Mouse (Mus musculus) midbrain, embryonic 14.5 days (tissue): ENCODE results near the gene Cyb5r2. TPM values are rescaled to one million over a fixed set of nuclear protein-coding genes. Genes with fewer than 3 reads are reported as not detected.

ENCODE experiments used
- ATAC-seq: fragments of 200-750 bp; cut with Nextera tagmentation; 2 replicates; pipeline ENCODE4 v1.8.0; 2017; ENCODE audit warnings: moderate number of reproducible peaks, moderate library complexity; ENCODE audit not compliant: low FRiP score, low TSS enrichment
- DNase-seq: peaks from one replicate; pipeline ENCODE4 v3.0.0-alpha.2; 2015
- H3K27ac ChIP-seq: fragments of 300-500 bp; sonication (generic); replicated peaks from 2 replicates; pipeline ENCODE4 v1.5.1; 2014; ENCODE audit warnings: mild to moderate bottlenecking, low read depth, low read length, moderate library complexity
- H3K27me3 ChIP-seq: fragments of 300-500 bp; sonication (generic); 2 replicates; pipeline ENCODE4 v1.6.1; 2014; ENCODE audit warnings: low read length, control low read depth, mixed read lengths; ENCODE audit not compliant: control insufficient read depth, insufficient read depth
- H3K36me3 ChIP-seq: fragments of 300-500 bp; sonication (generic); 2 replicates; pipeline ENCODE4 v1.6.1; 2014; ENCODE audit warnings: low read length, control low read depth; ENCODE audit not compliant: control insufficient read depth, insufficient read depth
- H3K4me1 ChIP-seq: fragments of 300-500 bp; sonication (generic); 2 replicates; pipeline ENCODE4 v1.6.1; 2014; ENCODE audit warnings: mild to moderate bottlenecking, antibody characterized with exemption, low read length, control low read depth; ENCODE audit not compliant: control insufficient read depth, insufficient read depth
- H3K4me2 ChIP-seq: fragments of 300-500 bp; sonication (generic); 2 replicates; pipeline ENCODE4 v1.6.1; 2014; ENCODE audit warnings: mild to moderate bottlenecking, low read length, moderate library complexity
- H3K4me3 ChIP-seq: fragments of 300-500 bp; sonication (generic); replicated peaks from 2 replicates; pipeline ENCODE4 v1.5.1; 2014; ENCODE audit warnings: low read depth, low read length
- H3K9ac ChIP-seq: fragments of 300-500 bp; sonication (generic); replicated peaks from 2 replicates; pipeline ENCODE4 v1.6.1; 2014; ENCODE audit warnings: mild to moderate bottlenecking, low read length, moderate library complexity
- H3K9me3 ChIP-seq: fragments of 300-500 bp; sonication (generic); 2 replicates; pipeline ENCODE4 v1.6.1; 2016; ENCODE audit warnings: low read length, control low read depth, mixed read lengths; ENCODE audit not compliant: control insufficient read depth
- WGBS: fragments of 180-500 bp; shearing (Covaris S2); extraction: QIAGEN DNeasy Blood & Tissue Kit; methylation state at CpG from one replicate; pipeline ENCODE4 v1.1.7; 2014; 5-methylcytosine and 5-hydroxymethylcytosine counted together
- polyA plus RNA-seq: library from polyadenylated mRNA; unstranded; fragments of >200 nt; fragmentation: Nextera tagmentation; extraction: Ambion mirVana; gene quantifications from 2 replicates; pipeline ENCODE4 v1.2.1, GENCODE M21; 2014

Gene Cyb5r2
- polyA plus RNA-seq, 1 experiment from 2014 or later = not detected

DNA sequence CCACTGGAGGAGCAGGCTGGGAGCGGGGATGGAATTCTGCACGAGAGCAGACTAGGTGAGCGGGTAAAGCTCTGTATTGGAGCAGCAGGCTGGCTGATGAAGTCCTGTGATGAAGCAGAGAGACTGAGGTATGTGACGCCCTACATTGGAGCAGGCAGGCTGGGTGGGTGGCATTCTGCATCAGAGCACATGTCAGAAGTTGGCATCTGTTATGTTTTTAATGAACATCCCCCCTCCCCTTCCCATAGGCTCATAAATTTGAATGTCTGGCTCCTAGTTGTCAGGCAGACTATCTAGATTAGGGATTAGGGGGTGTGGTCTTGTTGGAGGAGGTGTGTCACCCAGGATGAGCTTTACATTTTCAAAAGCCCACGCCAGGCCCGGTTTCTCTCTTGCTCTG, 45.1 kb downstream of the Cyb5r2 start:
- 58% methylated on average over 6 of the region's 6 CpGs for WGBS
- no peak overlapping the region for H3K4me2 ChIP-seq
- H3K27me3 ChIP-seq = no peaks in the 10 kb centered on the region
- ATAC-seq (no peak), DNase-seq (no peak)
- H3K4me3 ChIP-seq = no peak overlapping the region
- H3K27ac ChIP-seq = no peak overlapping the region
- H3K36me3 ChIP-seq = no peaks in the 10 kb centered on the region
- no peak overlapping the region for H3K9ac ChIP-seq
- H3K9me3 ChIP-seq = no peaks in the 10 kb centered on the region
- no peaks in the 10 kb centered on the region for H3K4me1 ChIP-seq

DNA sequence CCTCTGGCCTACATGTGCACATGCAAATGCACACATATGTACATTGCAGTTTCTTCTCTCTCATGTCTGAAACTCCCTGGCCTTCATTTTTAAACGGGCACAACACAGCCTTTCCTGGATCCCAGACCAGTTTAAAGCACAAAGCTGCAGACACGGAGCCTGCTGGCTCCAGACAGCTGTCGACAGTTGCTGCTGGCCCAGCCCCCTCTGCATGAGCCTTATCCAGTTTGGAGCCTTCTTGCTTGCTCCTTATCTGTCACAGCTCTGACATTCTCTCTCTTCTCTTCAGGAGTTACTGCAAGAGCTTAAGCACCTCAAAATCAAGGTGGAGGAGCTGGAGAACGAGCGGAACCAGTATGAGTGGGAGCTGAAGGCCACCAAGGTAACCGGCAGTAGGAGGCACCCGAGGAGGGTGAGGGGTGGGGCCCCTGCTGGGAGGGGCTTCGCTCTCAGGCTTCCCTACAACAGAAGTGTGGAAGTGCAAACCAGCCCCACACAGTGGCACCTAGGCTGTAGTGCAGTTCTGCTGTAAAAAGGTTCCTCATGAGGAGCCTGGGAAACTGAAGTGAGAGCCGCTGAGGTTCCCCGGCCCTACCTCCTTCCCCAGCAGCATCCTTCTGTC, 49.2 kb downstream of the Cyb5r2 start:
- ATAC-seq (peak; percentile 82), DNase-seq (peak; percentile 79)
- 1% methylated on average over 10 of the region's 10 CpGs for WGBS
- Histone ChIP-seq H3K4me1 (no peaks in the 10 kb centered on the region), H3K27me3 (no peaks in the 10 kb centered on the region), H3K27ac (no peak overlapping the region), H3K4me3 (no peak overlapping the region), H3K9ac (no peak overlapping the region; the same call in 1 of the 2 replicates), H3K36me3 (no peaks in the 10 kb centered on the region), H3K9me3 (no peaks in the 10 kb centered on the region), H3K4me2 (peak overlapping the region; percentile 36)

GRCm38 (mm10) chr7:107707650-107708049, 50.2 kb downstream of the Cyb5r2 start:
- no peak overlapping the region for H3K27ac ChIP-seq
- DNase-seq (no peak), ATAC-seq (no peak)
- no peaks in the 10 kb centered on the region for H3K27me3 ChIP-seq
- no peaks in the 10 kb centered on the region for H3K36me3 ChIP-seq
- no peak overlapping the region for H3K9ac ChIP-seq
- H3K4me3 ChIP-seq = no peak overlapping the region
- no peaks in the 10 kb centered on the region for H3K4me1 ChIP-seq
- H3K9me3 ChIP-seq = no peaks in the 10 kb centered on the region
- WGBS = 53% methylated on average over 9 of the region's 9 CpGs
- no peak overlapping the region for H3K4me2 ChIP-seq

GRCm38 (mm10) chr7:107705941-107706340, 51.9 kb downstream of the Cyb5r2 start:
- 53% methylated on average over 5 of the region's 5 CpGs for WGBS
- Histone ChIP-seq H3K9ac (no peak overlapping the region), H3K4me3 (no peak overlapping the region), H3K36me3 (no peaks in the 10 kb centered on the region), H3K4me2 (no peak overlapping the region), H3K27ac (no peak overlapping the region), H3K4me1 (no peaks in the 10 kb centered on the region), H3K27me3 (no peaks in the 10 kb centered on the region), H3K9me3 (no peaks in the 10 kb centered on the region)
- ATAC-seq = no peak
- DNase-seq = peak; percentile 45

- Histone ChIP-seq H3K4me1 (no peaks in the 10 kb centered on the region), H3K27me3 (no peaks in the 10 kb centered on the region), H3K9me3 (no peaks in the 10 kb centered on the region), H3K4me2 (no peak overlapping the region), H3K36me3 (no peaks in the 10 kb centered on the region), H3K27ac (no peak overlapping the region), H3K9ac (no peak overlapping the region), H3K4me3 (no peak overlapping the region)
- DNase-seq (no peak), ATAC-seq (no peak)
- 72% methylated on average over 13 of the region's 13 CpGs for WGBS
Observed at GRCm38 (mm10) chr7:107702461-107703380, 55.1 kb downstream of the Cyb5r2 start.

DNA sequence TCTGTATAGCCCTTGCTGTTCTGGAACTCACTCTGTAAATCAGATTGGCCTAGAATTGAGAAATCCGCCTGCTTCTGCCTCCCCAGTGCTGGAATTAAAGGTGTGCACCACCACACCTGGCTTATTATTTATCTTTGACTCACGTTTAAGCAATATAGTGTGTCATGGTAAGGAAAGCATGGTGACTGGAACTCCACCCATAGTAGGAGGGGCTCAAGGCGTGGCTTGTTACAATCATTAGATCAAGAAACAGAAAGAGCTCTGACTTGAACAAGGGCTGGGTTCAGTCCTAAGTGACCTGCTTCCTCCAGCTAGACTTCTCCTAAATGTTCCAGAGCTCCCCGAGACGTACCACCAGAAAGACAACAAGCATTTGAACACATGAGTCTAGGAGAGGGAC, 57.2 kb downstream of the Cyb5r2 start:
- DNase-seq (no peak), ATAC-seq (no peak)
- no peaks in the 10 kb centered on the region for H3K9me3 ChIP-seq
- H3K4me3 ChIP-seq = no peak overlapping the region
- H3K27me3 ChIP-seq = 0 out of 2 replicates have a peak, but pooled peaks cover 5% of the 10 kb centered on the region
- WGBS = 83% methylated on average over 5 of the region's 5 CpGs
- H3K4me1 ChIP-seq = no peaks in the 10 kb centered on the region
- H3K36me3 ChIP-seq = no peaks in the 10 kb centered on the region
- no peak overlapping the region for H3K27ac ChIP-seq
- H3K9ac ChIP-seq = no peak overlapping the region
- no peak overlapping the region for H3K4me2 ChIP-seq

GRCm38 (mm10) chr7:107699926-107700325, 57.9 kb downstream of the Cyb5r2 start:
- Histone ChIP-seq H3K27me3 (0 out of 2 replicates have a peak, but pooled peaks cover 5% of the 10 kb centered on the region), H3K4me3 (no peak overlapping the region), H3K27ac (no peak overlapping the region), H3K4me1 (no peaks in the 10 kb centered on the region), H3K36me3 (no peaks in the 10 kb centered on the region), H3K9ac (no peak overlapping the region), H3K9me3 (no peaks in the 10 kb centered on the region), H3K4me2 (no peak overlapping the region)
- ATAC-seq = no peak
- 78% methylated on average over 1 of the region's 1 CpGs for WGBS
- no peak for DNase-seq
